Comparison of ENCODE assay signal across 8 mouse cellular contexts in the genomic region with DNA sequence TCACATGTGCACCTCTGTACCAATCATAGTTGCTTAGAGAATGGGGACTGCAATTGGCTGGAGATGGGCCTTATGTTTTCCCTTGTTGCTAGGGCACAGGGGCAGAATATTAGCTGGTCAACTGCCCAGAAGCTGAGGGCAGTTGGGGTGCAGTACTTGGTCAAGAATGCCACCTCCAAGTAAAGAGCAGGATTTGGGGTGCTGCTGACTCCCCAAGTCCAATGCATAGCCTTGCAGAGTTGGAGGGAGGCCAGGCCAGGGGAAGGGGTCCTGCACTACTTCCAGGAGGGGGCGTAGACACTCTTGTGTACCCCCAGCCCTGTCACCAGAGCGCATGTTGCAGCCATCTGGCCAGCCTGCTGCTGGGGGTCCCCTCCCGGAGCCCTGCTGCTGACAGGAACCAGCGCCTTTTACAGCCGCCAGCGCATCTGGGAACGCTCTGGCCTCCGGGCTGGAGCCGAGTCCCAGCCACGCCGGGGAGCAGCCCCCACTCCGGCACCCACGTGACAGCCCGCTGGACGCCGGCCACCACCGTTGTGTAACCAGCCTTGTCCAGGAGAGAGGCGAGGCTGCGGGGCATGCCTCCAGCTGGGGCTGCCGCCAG. TPM values are rescaled to one million over a fixed set of nuclear protein-coding genes. Genes with fewer than 3 reads are reported as not detected.
DNase-seq lines count a peak whose midpoint lies in the region; ATAC-seq and TF ChIP-seq lines count a peak whose summit lies in the region.

No protein-coding gene starts in this region.

- H3K9ac ChIP-seq in forebrain, postnatal 0 days = no peak overlapping the region; the same call in 1 of the 2 replicates
- no peak overlapping the region for H3K9ac ChIP-seq in liver, embryonic 13.5 days
- peak overlapping the region; percentile 22 for H3K9ac ChIP-seq in neural tube, embryonic 14.5 days (replicated peaks; ENCODE audit: low read depth, low read length)

- H3K4me1 ChIP-seq in forebrain, postnatal 0 days (ENCODE audit: insufficient read depth) = no peaks in the 10 kb centered on the region
- no peaks in the 10 kb centered on the region for H3K4me1 ChIP-seq in liver, embryonic 13.5 days (replicated peaks)
- H3K4me1 ChIP-seq in neural tube, embryonic 14.5 days (ENCODE audit: control insufficient read depth, insufficient read depth, low read length) = peaks cover 22% of the 10 kb centered on the region

- ATAC-seq in forebrain, postnatal 0 days = peak; percentile 89
- peak; percentile 63 for ATAC-seq in liver, embryonic 13.5 days (ENCODE audit: low read depth)
- ATAC-seq in neural tube, embryonic 14.5 days (ENCODE audit: low read depth) = peak; percentile 83

- no peaks in the 10 kb centered on the region for H3K36me3 ChIP-seq in forebrain, postnatal 0 days (ENCODE audit: insufficient read depth)
- H3K36me3 ChIP-seq in liver, embryonic 13.5 days = no peaks in the 10 kb centered on the region
- no peaks in the 10 kb centered on the region for H3K36me3 ChIP-seq in neural tube, embryonic 14.5 days (ENCODE audit: control insufficient read depth, insufficient read depth, low read length)

- TF ChIP-seq CTCF in forebrain, postnatal 0 days (IDR thresholded peaks at IDR 0.05; ENCODE audit: low read depth) = peak; percentile 15; the same call in 1 of the 2 replicates

- peak; percentile 80 for DNase-seq in 3134 (ENCODE audit: extremely low read depth, insufficient read length, low spot score)
- DNase-seq in cerebellum, adult 18-20 months = peak; percentile 88 to 89
- DNase-seq in forebrain, postnatal 0 days = peak; percentile 71
- DNase-seq in heart, postnatal 14 days = peak; percentile 98 to 99
- DNase-seq in large intestine, adult 2 months (ENCODE audit: low read depth, low spot score) = peak; percentile 24
- no peak for DNase-seq in liver, embryonic 13.5 days
- DNase-seq in urinary bladder, postnatal 25 days (ENCODE audit: low spot score) = peak; percentile 87

- intact Hi-C loops in heart, postnatal 14 days (cut with DNase I) = no loop called here

- H3K27ac ChIP-seq in forebrain, postnatal 0 days (ENCODE audit: low read depth, low read length) = peak overlapping the region; percentile 29; the same call in 1 of the 2 replicates
- no peak overlapping the region; the same call in 1 of the 2 replicates for H3K27ac ChIP-seq in liver, embryonic 13.5 days
- H3K27ac ChIP-seq in neural tube, embryonic 14.5 days (ENCODE audit: low read depth, low read length) = peak overlapping the region; percentile 80

- 0 out of 2 replicates have a peak overlapping the region, but pooled peaks have one; percentile 5 for H3K4me3 ChIP-seq in forebrain, postnatal 0 days (ENCODE audit: low read depth, low read length)
- H3K4me3 ChIP-seq in liver, embryonic 13.5 days (replicated peaks) = no peak overlapping the region
- H3K4me3 ChIP-seq in neural tube, embryonic 14.5 days (ENCODE audit: low read depth, low read length) = no peak overlapping the region

- 30% methylated on average over 20 of the region's 20 CpGs for WGBS in forebrain, postnatal 0 days
- WGBS in large intestine, adult 2 months = 19% methylated on average over 20 of the region's 20 CpGs
- WGBS in liver, embryonic 13.5 days (ENCODE audit: insufficient replicate concordance) = 42% methylated on average over 20 of the region's 20 CpGs
- WGBS in neural tube, embryonic 14.5 days = 28% methylated on average over 19 of the region's 20 CpGs

- no peaks in the 10 kb centered on the region for H3K9me3 ChIP-seq in forebrain, postnatal 0 days (ENCODE audit: low read length)
- no peaks in the 10 kb centered on the region for H3K9me3 ChIP-seq in liver, embryonic 13.5 days (replicated peaks)
- H3K9me3 ChIP-seq in neural tube, embryonic 14.5 days (ENCODE audit: control insufficient read depth, low read length) = no peaks in the 10 kb centered on the region

- peak overlapping the region; percentile 40 for H3K4me2 ChIP-seq in forebrain, postnatal 0 days (ENCODE audit: low read depth)
- peak overlapping the region; percentile 41 for H3K4me2 ChIP-seq in liver, embryonic 13.5 days
- H3K4me2 ChIP-seq in neural tube, embryonic 14.5 days (ENCODE audit: low read depth, low read length) = peak overlapping the region; percentile 38

- H3K27me3 ChIP-seq in forebrain, postnatal 0 days (ENCODE audit: insufficient read depth, low read length) = no peaks in the 10 kb centered on the region
- H3K27me3 ChIP-seq in liver, embryonic 13.5 days = no peaks in the 10 kb centered on the region
- H3K27me3 ChIP-seq in neural tube, embryonic 14.5 days (ENCODE audit: control insufficient read depth, insufficient read depth, low read length) = no peaks in the 10 kb centered on the region

RNA-seq across cellular contexts. Expression of a gene that starts 13.6 kb away (rescaled TPM):
- total RNA-seq in forebrain, postnatal 0 days (2014; rRNA removed) = 1.2 and 2.1 TPM in 2 replicates
- 1.1 and 1.6 TPM in 2 replicates for polyA plus RNA-seq in forebrain, postnatal 0 days (2015; fragmentation: Nextera tagmentation; extraction: Ambion mirVana)
- not detected for total RNA-seq in heart, postnatal 14 days (2021)
- 0.11 TPM in 1 of 2 replicates, not detected in the other for polyA plus RNA-seq in large intestine, adult 2 months (2012; rRNA removed)
- polyA plus RNA-seq in liver, embryonic 13.5 days (2015; fragmentation: Nextera tagmentation; extraction: Ambion mirVana) = not detected in 2 replicates
- polyA plus RNA-seq in neural tube, embryonic 14.5 days (2014; fragmentation: Nextera tagmentation; extraction: Ambion mirVana) = 1.7 TPM in 2 replicates

RNA-seq across cellular contexts. Expression of a gene that starts 37.3 kb away (rescaled TPM):
- 24.2 and 48.2 TPM in 2 replicates for total RNA-seq in forebrain, postnatal 0 days (2014; rRNA removed)
- polyA plus RNA-seq in forebrain, postnatal 0 days (2015; fragmentation: Nextera tagmentation; extraction: Ambion mirVana) = 10.5 and 15.9 TPM in 2 replicates
- total RNA-seq in heart, postnatal 14 days (2021) = 10 to 100 TPM; 29.0 to 33.1 TPM
- polyA plus RNA-seq in large intestine, adult 2 months (2012; rRNA removed) = 22.1 and 36.3 TPM in 2 replicates
- 8.3 and 9.6 TPM in 2 replicates for polyA plus RNA-seq in liver, embryonic 13.5 days (2015; fragmentation: Nextera tagmentation; extraction: Ambion mirVana)
- polyA plus RNA-seq in neural tube, embryonic 14.5 days (2014; fragmentation: Nextera tagmentation; extraction: Ambion mirVana) = 19.2 and 23.3 TPM in 2 replicates
